Mouse (Mus musculus): ENCODE measurements around the gene Amd2. TPM values are rescaled to one million over a fixed set of nuclear protein-coding genes. Genes with fewer than 3 reads are reported as not detected.

The Amd2 gene
- 0.04 and 0.27 TPM in 2 replicates for polyA plus RNA-seq (2012; rRNA removed)

DNA sequence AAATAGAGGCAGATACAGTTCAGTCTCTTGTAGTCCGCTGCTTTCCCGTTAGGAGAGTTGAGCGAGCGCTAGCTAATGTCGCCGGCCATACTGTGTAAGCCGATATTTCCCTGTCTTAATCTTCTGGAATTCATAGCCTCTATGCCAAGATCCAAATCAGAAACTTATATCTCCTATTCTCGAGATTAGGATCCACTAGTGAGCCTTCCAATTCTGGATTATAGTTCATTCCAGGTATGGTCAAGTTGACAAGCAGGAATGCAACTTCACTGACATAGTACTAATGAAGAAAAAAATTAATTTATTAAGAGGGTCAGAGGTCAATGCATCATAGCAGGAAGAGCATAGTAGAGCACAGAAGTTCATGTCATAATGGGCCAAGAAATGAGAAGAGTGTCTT, at the start of gene Amd2:
Amd2 (minus strand) TSS at position 101 of the 400 bp plus-strand sequence.
- Histone ChIP-seq H3K4me1 (replicated peaks; ENCODE audit: control insufficient read depth, insufficient read depth, low read length) (no peaks in the 10 kb centered on the region), H3K27me3 (ENCODE audit: control insufficient read depth, insufficient read depth, low read length) (no peaks in the 10 kb centered on the region), H3K27ac (ENCODE audit: control insufficient read depth, insufficient read depth, low read length) (no peak within 1 kb of the TSS), H3K36me3 (ENCODE audit: control insufficient read depth, insufficient read depth, low read length) (no peaks in the 10 kb centered on the region), H3K4me3 (ENCODE audit: control insufficient read depth, insufficient read depth, low read length) (no peak within 1 kb of the TSS)
- no peak for DNase-seq
- TF ChIP-seq POLR2A (IDR thresholded peaks at IDR 0.05; ENCODE audit: control insufficient read depth, extremely low read depth, insufficient read depth, low read length, poor library complexity), result no peak
- no peak for TF ChIP-seq CTCF (IDR thresholded peaks at IDR 0.05; ENCODE audit: borderline replicate concordance, control insufficient read depth, extremely low read depth, insufficient read depth, low read length, poor library complexity)
- WGBS, result 92% methylated on average over 8 of the region's 8 CpGs

DNA sequence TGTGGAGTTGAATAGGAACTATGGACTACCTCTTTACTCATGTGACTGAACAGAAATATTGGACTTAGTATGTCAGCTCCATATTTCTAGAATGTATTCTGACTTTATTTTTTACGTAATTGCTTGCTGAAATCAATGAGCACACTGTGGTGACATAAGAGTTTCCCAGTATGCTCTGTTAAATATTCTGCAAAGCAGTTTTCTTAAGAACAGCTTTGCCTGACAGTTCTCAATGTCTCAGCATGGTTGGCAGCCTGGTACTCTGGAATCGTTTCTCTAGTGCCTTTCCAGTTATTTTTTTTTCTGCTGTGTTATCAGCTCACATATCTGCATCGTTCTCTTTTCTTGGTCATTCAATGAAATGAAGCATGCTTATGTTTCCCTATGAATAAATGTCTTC, 49.6 kb upstream of the Amd2 start:
- WGBS, result 83% methylated on average over 3 of the region's 3 CpGs

DNA sequence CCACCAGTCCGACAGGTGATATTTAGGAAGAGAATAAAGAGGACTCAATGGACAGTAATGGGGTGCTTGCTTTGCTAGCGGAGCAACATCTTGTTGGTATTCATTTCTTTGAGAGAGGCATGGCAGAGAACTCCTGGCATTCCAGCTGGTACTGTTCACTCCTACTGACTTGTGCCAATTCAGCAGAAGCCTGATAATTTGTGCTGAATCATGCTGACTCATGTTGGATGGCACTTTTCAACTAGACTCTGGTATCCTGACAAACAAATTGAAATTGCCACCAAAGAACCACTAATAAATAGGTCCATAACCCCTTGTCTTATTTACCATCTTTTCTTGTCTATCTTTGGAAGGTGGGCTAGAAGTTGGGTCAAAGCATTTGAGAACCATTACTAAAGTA, 25.9 kb upstream of the Amd2 start:
- WGBS, result 92% methylated on average over 2 of the region's 2 CpGs
- H3K36me3 ChIP-seq (ENCODE audit: control insufficient read depth, insufficient read depth, low read length), result no peaks in the 10 kb centered on the region
- DNase-seq, result no peak
- no peak overlapping the region for H3K27ac ChIP-seq (ENCODE audit: control insufficient read depth, insufficient read depth, low read length)
- no peaks in the 10 kb centered on the region for H3K4me1 ChIP-seq (replicated peaks; ENCODE audit: control insufficient read depth, insufficient read depth, low read length)
- TF ChIP-seq CTCF (IDR thresholded peaks at IDR 0.05; ENCODE audit: borderline replicate concordance, control insufficient read depth, extremely low read depth, insufficient read depth, low read length, poor library complexity) (no peak), POLR2A (IDR thresholded peaks at IDR 0.05; ENCODE audit: control insufficient read depth, extremely low read depth, insufficient read depth, low read length, poor library complexity) (no peak)
- H3K27me3 ChIP-seq (ENCODE audit: control insufficient read depth, insufficient read depth, low read length), result no peaks in the 10 kb centered on the region
- no peak overlapping the region for H3K4me3 ChIP-seq (ENCODE audit: control insufficient read depth, insufficient read depth, low read length)

More for the DNA sequence above, 49.6 kb upstream of the Amd2 start:
- TF ChIP-seq POLR2A (IDR thresholded peaks at IDR 0.05; ENCODE audit: control insufficient read depth, extremely low read depth, insufficient read depth, low read length, poor library complexity) (no peak), CTCF (IDR thresholded peaks at IDR 0.05; ENCODE audit: borderline replicate concordance, control insufficient read depth, extremely low read depth, insufficient read depth, low read length, poor library complexity) (no peak)
- Histone ChIP-seq H3K4me3 (ENCODE audit: control insufficient read depth, insufficient read depth, low read length) (no peak overlapping the region), H3K27me3 (ENCODE audit: control insufficient read depth, insufficient read depth, low read length) (no peaks in the 10 kb centered on the region), H3K36me3 (ENCODE audit: control insufficient read depth, insufficient read depth, low read length) (no peaks in the 10 kb centered on the region), H3K27ac (ENCODE audit: control insufficient read depth, insufficient read depth, low read length) (no peak overlapping the region), H3K4me1 (replicated peaks; ENCODE audit: control insufficient read depth, insufficient read depth, low read length) (no peaks in the 10 kb centered on the region)
- DNase-seq, result no peak

DNA sequence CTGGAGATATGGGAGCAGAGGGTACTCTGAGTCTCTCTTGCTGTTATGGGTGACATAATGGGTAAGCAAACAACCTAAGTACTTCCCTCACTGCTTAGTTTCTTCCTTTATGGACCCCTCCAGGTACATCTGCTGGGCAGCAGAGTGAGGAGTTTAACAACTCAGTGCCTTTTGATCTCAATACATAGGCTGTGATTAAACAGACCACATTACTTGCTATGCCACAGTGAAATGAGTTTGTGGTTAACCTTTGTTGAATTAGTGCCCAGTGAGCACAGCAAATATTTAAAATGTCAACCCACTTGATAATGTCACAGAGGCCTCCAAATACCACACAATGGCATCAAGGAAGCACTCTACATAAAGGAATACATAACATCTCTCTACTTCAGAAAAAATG, 2.6 kb upstream of the Amd2 start:
- H3K36me3 ChIP-seq (ENCODE audit: control insufficient read depth, insufficient read depth, low read length), result no peaks in the 10 kb centered on the region
- no peaks in the 10 kb centered on the region for H3K4me1 ChIP-seq (replicated peaks; ENCODE audit: control insufficient read depth, insufficient read depth, low read length)
- no peaks in the 10 kb centered on the region for H3K27me3 ChIP-seq (ENCODE audit: control insufficient read depth, insufficient read depth, low read length)
- no peak overlapping the region for H3K4me3 ChIP-seq (ENCODE audit: control insufficient read depth, insufficient read depth, low read length)
- TF ChIP-seq CTCF (IDR thresholded peaks at IDR 0.05; ENCODE audit: borderline replicate concordance, control insufficient read depth, extremely low read depth, insufficient read depth, low read length, poor library complexity) (no peak), POLR2A (IDR thresholded peaks at IDR 0.05; ENCODE audit: control insufficient read depth, extremely low read depth, insufficient read depth, low read length, poor library complexity) (no peak)
- no peak overlapping the region for H3K27ac ChIP-seq (ENCODE audit: control insufficient read depth, insufficient read depth, low read length)
- no peak for DNase-seq
